Mouse (Mus musculus): ENCODE results near the gene Cyp2t4.

Cyp2t4 gene

GRCm38 (mm10) chr7:27133156-27133555 lies 20.4 kb upstream of the Cyp2t4 start:
- Histone ChIP-seq H3K36me3 (ENCODE audit: control insufficient read depth, insufficient read depth, low read length, poor library complexity, severe bottlenecking) (no peaks in the 10 kb centered on the region), H3K27me3 (ENCODE audit: control insufficient read depth, insufficient read depth, low read length, poor library complexity, severe bottlenecking) (no peaks in the 10 kb centered on the region)
- DNase-seq (ENCODE audit: low read depth, low spot score) = no peak

GRCm38 (mm10) chr7:27133757-27134156 lies 19.8 kb upstream of the Cyp2t4 start:
- Histone ChIP-seq H3K36me3 (ENCODE audit: control insufficient read depth, insufficient read depth, low read length, poor library complexity, severe bottlenecking) (no peaks in the 10 kb centered on the region), H3K27me3 (ENCODE audit: control insufficient read depth, insufficient read depth, low read length, poor library complexity, severe bottlenecking) (no peaks in the 10 kb centered on the region)
- DNase-seq (ENCODE audit: low read depth, low spot score) = no peak

DNA sequence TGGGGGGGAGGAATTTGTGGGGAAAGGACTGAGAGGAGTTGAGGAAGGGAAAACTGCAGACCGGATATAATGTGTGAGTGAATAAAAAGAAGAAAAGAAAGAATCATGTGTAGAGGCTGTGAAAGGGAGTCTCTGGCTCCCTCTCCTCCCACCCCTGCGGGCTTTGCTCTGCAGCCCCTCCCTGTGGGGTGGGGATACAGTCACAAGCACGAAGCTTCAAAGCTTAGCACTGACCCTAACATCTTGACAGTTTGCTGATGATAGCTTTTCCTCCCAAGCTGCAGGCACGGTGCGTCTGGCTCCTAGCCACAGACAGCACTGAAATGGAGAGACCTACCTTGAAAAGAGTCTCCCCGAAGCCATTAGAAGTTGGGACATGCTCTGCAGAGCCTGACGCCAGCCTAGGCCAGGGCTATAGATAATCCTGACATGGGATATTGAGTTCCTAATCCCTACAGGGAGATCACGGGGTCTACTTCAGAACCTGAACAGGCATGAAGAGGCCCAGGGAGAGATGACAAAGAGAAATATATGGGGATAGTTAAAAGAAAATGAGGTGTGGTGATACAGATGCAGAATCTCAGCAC lies 17.0 kb upstream of the Cyp2t4 start:
- no peak for DNase-seq (ENCODE audit: low read depth, low spot score)
- H3K36me3 ChIP-seq (ENCODE audit: control insufficient read depth, insufficient read depth, low read length, poor library complexity, severe bottlenecking) = no peaks in the 10 kb centered on the region
- no peaks in the 10 kb centered on the region for H3K27me3 ChIP-seq (ENCODE audit: control insufficient read depth, insufficient read depth, low read length, poor library complexity, severe bottlenecking)

DNA sequence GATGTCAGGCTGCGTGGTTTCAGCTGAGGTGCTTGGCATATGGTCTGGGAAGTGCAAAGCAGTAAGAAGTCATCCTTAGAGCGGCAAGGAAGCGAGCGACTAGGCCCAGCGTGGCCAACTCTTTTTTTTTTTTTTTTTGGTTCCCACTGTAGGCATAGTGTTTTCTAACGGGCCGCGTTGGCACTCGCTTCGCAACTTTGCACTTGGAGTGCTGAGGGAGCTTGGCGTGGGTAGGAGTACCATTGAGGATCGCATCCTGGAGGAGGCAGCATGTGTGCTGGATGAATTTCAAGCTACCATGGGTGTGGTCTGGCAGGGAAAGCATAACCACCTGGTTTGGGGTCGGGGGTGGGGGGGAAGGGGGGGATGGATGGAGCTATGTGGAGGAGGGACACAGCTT lies 2.5 kb downstream of the Cyp2t4 start:
- Histone ChIP-seq H3K36me3 (ENCODE audit: control insufficient read depth, insufficient read depth, low read length, poor library complexity, severe bottlenecking) (peaks cover 7% of the 10 kb centered on the region), H3K27me3 (ENCODE audit: control insufficient read depth, insufficient read depth, low read length, poor library complexity, severe bottlenecking) (no peaks in the 10 kb centered on the region)
- no peak for DNase-seq (ENCODE audit: low read depth, low spot score)

DNA sequence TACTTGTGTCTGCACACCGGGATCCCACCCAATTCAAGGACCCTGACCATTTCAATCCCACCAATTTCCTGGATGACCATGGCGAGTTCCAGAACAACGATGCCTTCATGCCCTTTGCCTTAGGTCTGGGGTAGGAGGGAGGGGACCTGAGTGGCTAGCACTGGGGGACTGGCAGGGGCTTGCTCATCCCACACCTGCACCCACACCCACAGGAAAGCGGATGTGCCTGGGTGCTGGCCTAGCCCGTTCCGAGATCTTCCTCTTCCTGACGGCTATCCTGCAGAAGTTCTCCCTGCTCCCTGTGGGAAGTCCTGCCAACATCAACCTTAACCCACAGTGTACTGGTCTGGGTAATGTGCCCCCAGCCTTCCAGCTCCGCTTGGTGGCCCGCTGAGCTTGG lies 4.7 kb downstream of the Cyp2t4 start:
- Histone ChIP-seq H3K36me3 (ENCODE audit: control insufficient read depth, insufficient read depth, low read length, poor library complexity, severe bottlenecking) (peaks cover 7% of the 10 kb centered on the region), H3K27me3 (ENCODE audit: control insufficient read depth, insufficient read depth, low read length, poor library complexity, severe bottlenecking) (no peaks in the 10 kb centered on the region)
- DNase-seq (ENCODE audit: low read depth, low spot score) = no peak

DNA sequence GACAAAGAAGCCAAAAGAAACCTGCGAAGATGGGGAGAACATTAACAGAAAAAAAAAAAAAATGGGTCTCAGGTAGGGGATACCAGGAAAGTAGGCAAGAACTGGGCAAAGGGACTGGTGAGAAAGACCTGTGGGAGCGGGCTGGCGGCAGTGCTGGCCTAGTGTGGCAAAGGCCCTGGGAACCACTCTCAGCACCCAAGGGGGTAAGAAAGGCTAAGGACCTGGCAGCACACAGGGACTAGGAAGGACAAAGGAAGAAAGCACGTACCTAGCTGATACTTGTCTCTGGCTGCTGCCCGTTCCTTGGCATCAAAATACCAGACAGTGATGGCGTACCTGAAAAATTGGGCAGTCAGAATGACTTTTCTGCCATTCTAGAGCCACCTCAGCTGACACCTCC lies 5.7 kb downstream of the Cyp2t4 start:
- Histone ChIP-seq H3K27me3 (ENCODE audit: control insufficient read depth, insufficient read depth, low read length, poor library complexity, severe bottlenecking) (no peaks in the 10 kb centered on the region), H3K36me3 (ENCODE audit: control insufficient read depth, insufficient read depth, low read length, poor library complexity, severe bottlenecking) (peaks cover 7% of the 10 kb centered on the region)
- no peak for DNase-seq (ENCODE audit: low read depth, low spot score)

GRCm38 (mm10) chr7:27159882-27160281 lies 6.4 kb downstream of the Cyp2t4 start:
- no peaks in the 10 kb centered on the region for H3K27me3 ChIP-seq (ENCODE audit: control insufficient read depth, insufficient read depth, low read length, poor library complexity, severe bottlenecking)
- H3K36me3 ChIP-seq (ENCODE audit: control insufficient read depth, insufficient read depth, low read length, poor library complexity, severe bottlenecking) = peaks cover 7% of the 10 kb centered on the region
- peak; percentile 92 for DNase-seq (ENCODE audit: low read depth, low spot score)

DNA sequence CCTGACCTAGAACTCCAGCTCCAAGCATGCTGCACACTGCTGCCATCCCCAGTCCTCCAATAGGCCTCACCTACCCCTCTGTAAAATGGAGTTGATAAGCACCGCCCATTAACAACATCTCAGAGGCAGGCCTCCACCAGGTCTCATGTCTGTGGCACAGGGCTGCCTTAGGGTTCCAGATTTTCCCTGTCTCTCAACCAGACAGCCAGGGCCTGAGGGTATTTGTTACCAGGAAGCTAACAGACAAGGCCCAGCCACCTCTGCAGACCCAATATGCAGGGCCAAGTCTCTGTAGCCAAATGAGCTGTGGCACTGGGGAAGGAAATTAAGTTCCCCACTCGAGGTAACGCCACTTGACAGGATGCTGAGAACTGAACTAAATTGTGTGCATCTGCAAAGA lies 7.4 kb downstream of the Cyp2t4 start:
- Histone ChIP-seq H3K27me3 (ENCODE audit: control insufficient read depth, insufficient read depth, low read length, poor library complexity, severe bottlenecking) (no peaks in the 10 kb centered on the region), H3K36me3 (ENCODE audit: control insufficient read depth, insufficient read depth, low read length, poor library complexity, severe bottlenecking) (peaks cover 9% of the 10 kb centered on the region)
- no peak for DNase-seq (ENCODE audit: low read depth, low spot score)

- no peaks in the 10 kb centered on the region for H3K27me3 ChIP-seq (ENCODE audit: control insufficient read depth, insufficient read depth, low read length, poor library complexity, severe bottlenecking)
- no peak for DNase-seq (ENCODE audit: low read depth, low spot score)
- peaks cover 9% of the 10 kb centered on the region for H3K36me3 ChIP-seq (ENCODE audit: control insufficient read depth, insufficient read depth, low read length, poor library complexity, severe bottlenecking)
Observed at GRCm38 (mm10) chr7:27161744-27162143, 8.2 kb downstream of the Cyp2t4 start.

DNA sequence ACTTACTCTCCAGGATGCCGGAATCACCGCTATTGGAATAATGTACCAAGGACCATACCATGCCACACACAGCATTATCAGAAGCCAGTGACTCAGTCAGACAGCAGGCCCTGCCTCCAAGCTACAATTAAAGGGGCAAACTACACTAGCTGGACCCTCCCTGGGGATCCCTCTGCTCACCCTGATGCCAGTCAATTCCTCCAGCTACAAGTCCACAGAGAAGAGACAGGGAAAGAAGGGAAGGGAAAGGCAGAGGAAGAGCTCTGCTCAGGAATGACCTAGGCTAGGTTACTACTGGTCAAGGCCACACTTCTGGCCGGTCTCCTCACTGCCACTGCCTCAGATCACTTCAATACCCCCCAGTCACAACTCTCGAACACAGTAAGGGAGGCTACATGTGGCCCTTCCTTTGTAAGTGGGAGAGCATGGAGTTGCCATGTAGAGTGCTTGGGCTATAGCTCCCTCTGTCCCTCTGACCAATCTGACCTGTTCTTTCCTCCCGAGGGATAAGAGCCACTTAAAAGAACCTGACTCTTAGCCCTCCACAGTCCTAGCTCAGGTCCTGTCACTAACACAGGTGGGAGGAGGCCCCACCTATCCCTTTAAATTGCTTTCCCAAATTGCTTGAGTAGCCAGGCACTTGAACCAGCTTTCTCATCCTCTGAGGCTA lies 9.4 kb downstream of the Cyp2t4 start:
- no peaks in the 10 kb centered on the region for H3K27me3 ChIP-seq (ENCODE audit: control insufficient read depth, insufficient read depth, low read length, poor library complexity, severe bottlenecking)
- no peak for DNase-seq (ENCODE audit: low read depth, low spot score)
- H3K36me3 ChIP-seq (ENCODE audit: control insufficient read depth, insufficient read depth, low read length, poor library complexity, severe bottlenecking) = peaks cover 9% of the 10 kb centered on the region

DNA sequence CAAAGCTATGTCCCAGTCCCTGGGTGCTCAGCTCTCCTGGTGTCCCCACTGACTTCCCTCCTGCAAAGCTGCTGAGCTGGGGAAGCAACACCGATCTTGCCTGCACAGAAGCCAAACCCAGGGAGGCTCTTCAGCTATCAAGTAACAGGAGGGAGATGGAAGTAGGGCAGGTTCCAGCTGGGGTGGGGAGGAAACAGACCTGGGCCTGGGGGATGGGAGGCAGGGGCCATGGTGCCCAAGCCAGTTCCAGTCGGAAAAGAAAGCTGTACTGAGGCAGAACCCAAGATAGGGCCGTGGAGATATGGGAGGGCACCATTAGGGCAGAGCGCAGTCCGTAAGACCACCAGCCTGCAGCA lies 9.9 kb downstream of the Cyp2t4 start:
- Histone ChIP-seq H3K36me3 (ENCODE audit: control insufficient read depth, insufficient read depth, low read length, poor library complexity, severe bottlenecking) (peaks cover 8% of the 10 kb centered on the region), H3K27me3 (ENCODE audit: control insufficient read depth, insufficient read depth, low read length, poor library complexity, severe bottlenecking) (no peaks in the 10 kb centered on the region)
- no peak for DNase-seq (ENCODE audit: low read depth, low spot score)

- DNase-seq (ENCODE audit: low read depth, low spot score) = no peak
- Histone ChIP-seq H3K27me3 (ENCODE audit: control insufficient read depth, insufficient read depth, low read length, poor library complexity, severe bottlenecking) (no peaks in the 10 kb centered on the region), H3K36me3 (ENCODE audit: control insufficient read depth, insufficient read depth, low read length, poor library complexity, severe bottlenecking) (peaks cover 2% of the 10 kb centered on the region)
Observed at GRCm38 (mm10) chr7:27164112-27164947, 10.8 kb downstream of the Cyp2t4 start.

DNA sequence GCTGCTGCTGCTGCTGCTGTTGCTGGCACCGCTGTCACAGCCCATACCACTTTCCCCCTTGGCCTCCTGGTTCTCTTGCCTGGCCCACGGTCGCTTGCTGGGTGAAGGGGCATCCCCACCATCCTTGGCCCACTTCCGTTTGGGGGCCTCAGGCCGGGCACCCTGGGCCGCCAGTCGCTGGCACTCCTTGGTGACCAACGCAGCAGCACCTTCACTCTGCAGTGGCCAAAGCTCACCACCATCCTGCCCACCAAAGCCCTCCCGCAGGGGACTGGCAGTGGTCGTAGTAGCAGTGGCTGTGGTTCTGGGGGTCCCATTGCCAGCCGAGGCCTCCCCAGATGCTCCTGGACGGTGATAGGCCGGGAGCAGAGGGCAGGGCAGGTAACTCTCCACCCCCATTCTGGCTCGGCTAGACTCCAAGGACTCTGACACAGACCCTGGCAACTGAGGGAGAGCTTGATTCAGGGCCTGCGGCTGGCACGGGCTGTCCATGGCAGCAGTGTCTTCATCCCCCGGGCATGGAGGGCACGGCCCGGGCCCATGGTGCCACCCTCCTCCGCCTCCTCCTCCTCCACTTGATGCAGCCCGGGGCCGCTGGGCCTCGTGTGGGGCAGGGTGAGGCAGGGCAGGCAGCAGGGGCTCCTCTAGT lies 11.6 kb downstream of the Cyp2t4 start:
- Histone ChIP-seq H3K36me3 (ENCODE audit: control insufficient read depth, insufficient read depth, low read length, poor library complexity, severe bottlenecking) (peaks cover 2% of the 10 kb centered on the region; the same call in 1 of the 2 replicates), H3K27me3 (ENCODE audit: control insufficient read depth, insufficient read depth, low read length, poor library complexity, severe bottlenecking) (no peaks in the 10 kb centered on the region)
- DNase-seq (ENCODE audit: low read depth, low spot score) = no peak

- Histone ChIP-seq H3K36me3 (ENCODE audit: control insufficient read depth, insufficient read depth, low read length, poor library complexity, severe bottlenecking) (peaks cover 2% of the 10 kb centered on the region; the same call in 1 of the 2 replicates), H3K27me3 (ENCODE audit: control insufficient read depth, insufficient read depth, low read length, poor library complexity, severe bottlenecking) (no peaks in the 10 kb centered on the region)
- DNase-seq (ENCODE audit: low read depth, low spot score) = no peak
Observed at GRCm38 (mm10) chr7:27165696-27166095, 12.2 kb downstream of the Cyp2t4 start.

GRCm38 (mm10) chr7:27166229-27166613 lies 12.7 kb downstream of the Cyp2t4 start:
- DNase-seq (ENCODE audit: low read depth, low spot score) = peak; percentile 87
- peaks cover 2% of the 10 kb centered on the region; the same call in 1 of the 2 replicates for H3K36me3 ChIP-seq (ENCODE audit: control insufficient read depth, insufficient read depth, low read length, poor library complexity, severe bottlenecking)

More at GRCm38 (mm10) chr7:27166229-27166613, 12.7 kb downstream of the Cyp2t4 start:
- no peaks in the 10 kb centered on the region for H3K27me3 ChIP-seq (ENCODE audit: control insufficient read depth, insufficient read depth, low read length, poor library complexity, severe bottlenecking)

Data from splenic B cell, adult 2 months (primary cell).